Mouse (Mus musculus): ENCODE data around the gene Pmfbp1.

DNA sequence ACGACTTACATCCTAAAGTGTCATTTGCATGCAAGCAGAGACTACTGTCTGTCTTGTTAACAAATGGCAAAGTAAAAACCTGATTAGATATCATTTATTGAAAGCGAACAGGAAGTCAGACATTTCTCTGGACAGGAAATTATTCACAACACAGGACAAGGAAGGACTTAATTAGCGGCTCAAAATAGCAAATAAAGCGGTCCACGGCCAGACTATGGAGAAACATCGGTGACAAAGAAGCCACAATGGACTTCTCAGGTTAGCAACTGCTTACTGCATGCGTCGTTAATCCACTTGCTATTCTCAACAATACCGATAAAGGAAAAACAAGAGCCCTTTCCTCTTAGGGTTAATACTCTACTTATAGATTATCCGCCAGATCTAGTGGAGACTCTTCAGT, 70.9 kb downstream of the Pmfbp1 start:
- TF ChIP-seq POLR2A (IDR thresholded peaks at IDR 0.05; ENCODE audit: control insufficient read depth, extremely low read depth, insufficient read depth, low read length, poor library complexity) (no peak), CTCF (IDR thresholded peaks at IDR 0.05; ENCODE audit: borderline replicate concordance, control insufficient read depth, extremely low read depth, insufficient read depth, low read length, poor library complexity) (no peak)

Measured in thymus, adult 2 months (tissue).